Mouse (Mus musculus) heart, postnatal 0 days (tissue): ENCODE data around the gene Runx1.

Source experiments
- CTCF ChIP-seq: IDR thresholded peaks from 2 replicates; pipeline ENCODE4 v1.5.1; 2016; ENCODE audit warnings: antibody characterized with exemption, control low read depth, low read depth
- EP300 ChIP-seq: IDR thresholded peaks from 2 replicates; pipeline ENCODE4 v1.6.1; 2016; ENCODE audit warnings: antibody characterized with exemption, low read depth

DNA sequence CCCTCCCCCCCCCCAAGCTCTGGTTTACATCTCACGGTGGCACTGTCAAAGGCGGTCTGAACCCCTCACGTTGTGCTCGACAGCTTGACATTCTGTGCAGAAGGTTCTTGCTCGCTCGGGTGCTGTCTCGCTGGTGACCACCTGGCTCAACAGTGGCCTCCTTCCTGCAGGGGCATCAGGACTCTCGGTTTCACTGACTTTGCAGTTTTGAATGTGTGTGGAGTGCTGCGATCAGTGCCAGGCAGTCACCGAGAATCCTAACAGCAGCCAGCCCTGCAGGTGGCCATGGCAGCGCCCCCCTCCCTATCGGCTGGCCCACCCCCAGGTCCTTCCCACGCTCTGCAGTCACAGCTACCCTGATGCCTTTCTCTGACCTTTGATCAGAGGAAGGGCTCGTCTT lies 4.5 kb upstream of the Runx1 start:
- no peak for TF ChIP-seq CTCF
- no peak for TF ChIP-seq EP300
